Mouse (Mus musculus): ENCODE measurements around the gene Wwc2.

Wwc2 gene

DNA sequence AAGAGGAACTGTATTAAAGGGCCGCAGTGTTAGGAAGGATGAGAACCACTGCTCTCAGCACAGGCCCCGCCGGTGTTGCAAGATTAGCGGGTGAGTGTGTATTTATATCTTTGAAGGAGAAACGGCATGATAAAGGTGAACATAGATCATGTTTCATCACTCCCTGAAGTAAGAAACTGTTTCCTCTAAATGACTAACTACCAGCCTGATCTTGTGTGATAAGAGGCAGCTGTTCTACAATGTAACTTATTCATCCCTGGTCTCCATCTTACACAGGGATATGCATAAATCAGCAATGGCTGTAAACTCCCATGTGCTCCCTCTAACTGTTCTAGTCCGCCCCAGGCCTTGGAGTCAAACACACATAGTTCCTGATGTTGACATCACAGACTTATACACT lies 191.3 kb downstream of the Wwc2 start:
- 89% methylated on average over 6 of the region's 6 CpGs for WGBS

GRCm38 (mm10) chr8:47791986-47792385 lies 198.7 kb downstream of the Wwc2 start:
- WGBS: 77% methylated on average over 9 of the region's 9 CpGs

DNA sequence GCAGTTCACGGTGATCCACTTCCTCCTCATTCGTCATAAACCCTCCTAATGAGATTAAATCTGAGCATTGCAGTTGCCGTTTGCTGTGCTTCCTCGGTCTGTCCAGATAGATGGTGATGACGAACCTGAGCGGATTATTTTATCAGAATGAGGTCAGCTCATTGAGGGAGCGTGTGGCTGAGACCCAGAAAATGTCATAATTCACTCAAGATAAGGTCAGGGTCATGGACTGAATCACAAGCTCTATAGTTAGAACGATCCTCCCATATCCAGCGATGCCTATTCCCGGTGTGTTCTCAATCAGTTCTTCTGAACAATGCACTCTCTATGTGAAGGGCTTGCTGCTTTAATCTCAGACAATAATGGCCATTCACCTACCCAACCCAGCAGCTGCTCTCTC lies 203.0 kb downstream of the Wwc2 start:
- WGBS: 42% methylated on average over 10 of the region's 10 CpGs

DNA sequence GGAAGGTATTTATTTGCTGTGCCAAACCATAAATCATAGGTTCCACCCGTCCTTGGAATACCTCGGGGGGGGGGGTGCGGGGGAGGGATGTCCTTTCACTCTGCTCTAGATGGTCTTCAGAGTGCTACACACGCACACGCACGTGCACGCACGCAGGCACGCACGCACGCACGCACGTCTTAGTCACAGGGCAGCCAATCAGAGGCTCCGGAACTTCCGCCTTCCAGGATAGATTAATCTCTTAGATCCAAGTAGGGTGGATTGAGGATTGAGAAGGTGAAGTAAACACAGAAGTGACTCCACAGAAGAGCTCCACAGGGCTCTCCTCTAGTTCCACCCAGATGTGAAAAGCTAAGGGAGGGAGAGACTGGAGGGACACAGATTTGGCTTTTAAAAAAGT lies 204.4 kb downstream of the Wwc2 start:
- 95% methylated on average over 15 of the region's 15 CpGs for WGBS

DNA sequence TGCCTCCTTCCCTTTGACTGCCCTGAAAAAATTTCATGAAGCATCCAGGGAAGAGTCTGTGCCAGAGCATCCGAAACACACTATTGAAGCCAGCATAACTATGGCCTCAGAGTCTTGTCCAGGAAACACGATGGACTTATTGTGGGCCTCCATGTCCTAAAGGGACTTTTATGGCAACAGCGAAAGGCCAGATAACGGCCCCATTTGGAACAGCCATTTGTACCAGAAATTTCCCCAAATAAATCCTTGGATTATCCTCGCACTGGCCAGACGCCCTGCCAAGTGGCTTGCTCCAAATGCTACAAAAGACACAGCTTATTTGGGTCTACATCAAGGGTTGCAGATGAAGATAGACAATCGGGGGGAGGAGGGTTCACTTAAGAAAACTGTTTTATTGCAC lies 206.3 kb downstream of the Wwc2 start:
- WGBS: 38% methylated on average over 7 of the region's 7 CpGs

DNA sequence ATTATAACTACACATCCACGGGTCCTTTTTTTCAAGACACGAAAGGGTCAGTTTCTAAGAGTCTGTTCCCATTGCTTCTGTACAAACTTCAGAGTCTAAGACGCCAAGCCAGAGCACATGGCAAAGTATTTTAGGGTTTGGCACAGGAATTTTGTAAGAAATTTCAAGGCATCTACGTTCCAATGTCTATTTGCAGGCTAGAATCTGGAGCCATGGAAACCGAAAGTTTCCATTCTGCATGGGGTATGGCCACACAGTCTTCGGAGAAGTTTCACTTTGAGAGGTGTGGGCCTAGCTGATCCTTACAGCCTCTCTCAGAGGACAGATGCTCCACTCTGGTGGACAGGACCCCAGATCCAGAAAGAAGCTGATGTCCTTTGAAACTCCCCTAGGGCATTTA lies 206.8 kb downstream of the Wwc2 start:
- WGBS: 49% methylated on average over 6 of the region's 6 CpGs

- 69% methylated on average over 2 of the region's 2 CpGs for WGBS
Observed at GRCm38 (mm10) chr8:47783544-47783943, 207.2 kb downstream of the Wwc2 start.

DNA sequence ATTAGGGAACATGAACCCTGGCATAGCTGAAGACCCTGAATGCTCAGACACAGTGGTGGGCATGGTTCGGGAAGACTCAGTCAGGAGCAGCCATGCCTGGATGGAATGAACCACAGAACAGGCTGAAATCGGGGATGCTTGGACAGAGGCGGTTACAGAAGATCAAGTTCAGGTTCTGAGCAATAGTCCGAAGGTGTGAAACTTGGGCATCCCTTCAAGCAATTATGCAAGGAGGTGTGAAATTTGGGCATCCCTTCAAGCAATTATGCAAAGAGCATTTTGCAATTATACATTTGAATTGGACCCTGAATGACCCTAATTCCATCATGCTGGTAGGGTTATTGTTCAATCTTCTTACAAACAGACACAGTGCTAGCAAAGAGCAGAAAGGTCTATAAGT lies 208.8 kb downstream of the Wwc2 start:
- WGBS: 69% methylated on average over 4 of the region's 4 CpGs

DNA sequence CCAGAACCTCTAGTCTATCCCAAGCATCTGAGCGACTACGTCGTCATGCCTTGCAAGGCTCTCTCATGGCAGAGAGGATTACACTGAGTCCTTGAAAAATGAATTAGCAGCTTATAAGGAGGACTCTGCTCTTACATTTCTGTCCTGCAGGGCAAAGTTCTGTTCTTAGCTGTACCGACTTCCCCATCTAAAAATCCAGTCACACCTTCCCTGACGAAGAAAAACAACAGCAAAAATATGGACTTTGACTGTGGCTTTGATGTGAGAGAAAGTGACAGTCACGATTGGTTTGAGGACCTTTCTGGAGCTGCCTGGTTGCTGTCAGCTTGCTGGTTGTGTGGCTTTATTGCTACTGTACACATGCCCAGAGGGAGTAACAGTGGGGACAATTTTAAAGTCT lies 211.1 kb downstream of the Wwc2 start:
- 68% methylated on average over 6 of the region's 6 CpGs for WGBS

DNA sequence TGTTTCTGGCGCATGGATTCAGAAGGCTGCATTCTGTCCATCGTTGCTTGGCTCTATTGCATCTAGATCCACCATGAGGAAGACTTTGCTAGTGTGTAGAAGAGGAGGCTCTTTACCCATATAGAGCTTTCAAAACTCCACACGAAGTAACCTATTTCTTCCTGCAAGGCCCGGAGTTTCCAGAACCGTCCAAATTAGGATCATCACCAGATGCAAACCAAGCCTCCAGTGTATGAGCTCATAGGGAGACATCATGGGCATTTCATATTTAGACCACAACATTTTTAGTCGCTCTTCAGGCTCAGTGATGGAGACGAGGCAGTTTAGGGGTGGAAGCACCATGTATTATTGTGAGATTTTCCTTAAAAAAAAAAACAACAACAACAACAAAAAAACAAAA lies 213.3 kb downstream of the Wwc2 start:
- 55% methylated on average over 7 of the region's 7 CpGs for WGBS
